Mouse (Mus musculus): ENCODE measurements around the gene Pcx. TPM values are rescaled to one million over a fixed set of nuclear protein-coding genes. Genes with fewer than 3 reads are reported as not detected.

Pcx gene
- polyA plus RNA-seq, 1 experiment: 4.0 TPM

- Histone ChIP-seq H3K4me3 (ENCODE audit: insufficient read depth, poor library complexity, severe bottlenecking) (no peak overlapping the region), H3K27me3 (ENCODE audit: control insufficient read depth, insufficient read depth, insufficient read length) (no peaks in the 10 kb centered on the region), H3ac (ENCODE audit: control insufficient read depth, insufficient read length, low read depth) (no peak overlapping the region), H3K79me3 (ENCODE audit: low read depth) (peaks cover 8% of the 10 kb centered on the region), H3K36me3 (ENCODE audit: control insufficient read depth, insufficient read depth) (peaks cover 11% of the 10 kb centered on the region), H3K79me2 (ENCODE audit: control insufficient read depth, insufficient read depth) (peaks cover 19% of the 10 kb centered on the region)
- no peak for TF ChIP-seq MYOD1 (IDR thresholded peaks at IDR 0.05; ENCODE audit: control insufficient read depth, insufficient read length, low read depth)
- no peak for TF ChIP-seq CEBPB (IDR thresholded peaks at IDR 0.05; ENCODE audit: low read depth)
- TF ChIP-seq CTCF (IDR thresholded peaks at IDR 0.05; ENCODE audit: control insufficient read depth, insufficient read depth, insufficient read length): no peak
- no peak for TF ChIP-seq FOSL1 (IDR thresholded peaks at IDR 0.05; ENCODE audit: insufficient read depth, low read length, poor library complexity, severe bottlenecking)
- no peak for TF ChIP-seq MYOG (IDR thresholded peaks at IDR 0.05; ENCODE audit: control insufficient read depth, extremely low read depth, insufficient read length)
- TF ChIP-seq MAX (IDR thresholded peaks at IDR 0.05): no peak
- no peak for TF ChIP-seq USF1 (IDR thresholded peaks at IDR 0.05; ENCODE audit: low read depth)
Observed at GRCm38 (mm10) chr19:4620721-4621120, 110.4 kb downstream of the Pcx start.

DNA sequence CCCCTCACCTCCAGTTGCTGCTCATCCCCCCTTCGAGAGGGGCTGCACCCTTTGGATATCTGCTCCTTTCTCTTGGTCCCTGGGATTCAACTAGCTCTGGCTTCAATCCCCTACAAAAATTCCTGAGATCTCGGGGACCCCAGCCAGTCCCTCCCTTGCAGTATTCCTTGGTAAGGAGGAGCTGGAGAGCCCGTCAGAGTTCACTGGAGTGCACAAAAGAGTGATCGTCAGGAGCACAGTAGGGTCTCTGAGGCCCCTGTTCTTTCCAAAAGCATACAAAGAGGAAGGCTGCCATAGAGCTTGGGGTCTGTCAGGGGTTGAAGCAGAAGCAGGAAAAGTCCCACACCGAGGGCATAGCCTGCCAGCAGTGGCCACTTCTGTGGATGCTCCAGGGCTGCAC lies 112.5 kb downstream of the Pcx start:
- no peak overlapping the region for H3ac ChIP-seq (ENCODE audit: control insufficient read depth, insufficient read length, low read depth)
- H3K79me3 ChIP-seq (ENCODE audit: low read depth): peaks cover 8% of the 10 kb centered on the region
- TF ChIP-seq MAX (IDR thresholded peaks at IDR 0.05): no peak
- TF ChIP-seq USF1 (IDR thresholded peaks at IDR 0.05; ENCODE audit: low read depth): no peak
- no peak for TF ChIP-seq MYOG (IDR thresholded peaks at IDR 0.05; ENCODE audit: control insufficient read depth, extremely low read depth, insufficient read length)
- TF ChIP-seq CEBPB (IDR thresholded peaks at IDR 0.05; ENCODE audit: low read depth): no peak
- TF ChIP-seq CTCF (IDR thresholded peaks at IDR 0.05; ENCODE audit: control insufficient read depth, insufficient read depth, insufficient read length): no peak
- no peak for TF ChIP-seq MYOD1 (IDR thresholded peaks at IDR 0.05; ENCODE audit: control insufficient read depth, insufficient read length, low read depth)
- no peak for TF ChIP-seq FOSL1 (IDR thresholded peaks at IDR 0.05; ENCODE audit: insufficient read depth, low read length, poor library complexity, severe bottlenecking)
- no peaks in the 10 kb centered on the region for H3K27me3 ChIP-seq (ENCODE audit: control insufficient read depth, insufficient read depth, insufficient read length)
- H3K4me3 ChIP-seq (ENCODE audit: insufficient read depth, poor library complexity, severe bottlenecking): no peak overlapping the region
- peaks cover 11% of the 10 kb centered on the region for H3K36me3 ChIP-seq (ENCODE audit: control insufficient read depth, insufficient read depth)
- H3K79me2 ChIP-seq (ENCODE audit: control insufficient read depth, insufficient read depth): peaks cover 19% of the 10 kb centered on the region

- no peak overlapping the region for H3ac ChIP-seq (ENCODE audit: control insufficient read depth, insufficient read length, low read depth)
- no peak overlapping the region for H3K4me3 ChIP-seq (ENCODE audit: insufficient read depth, poor library complexity, severe bottlenecking)
- H3K79me3 ChIP-seq (ENCODE audit: low read depth): peaks cover 8% of the 10 kb centered on the region
- H3K79me2 ChIP-seq (ENCODE audit: control insufficient read depth, insufficient read depth): peaks cover 19% of the 10 kb centered on the region
- H3K27me3 ChIP-seq (ENCODE audit: control insufficient read depth, insufficient read depth, insufficient read length): no peaks in the 10 kb centered on the region
- H3K36me3 ChIP-seq (ENCODE audit: control insufficient read depth, insufficient read depth): peaks cover 11% of the 10 kb centered on the region
- TF ChIP-seq USF1 (IDR thresholded peaks at IDR 0.05; ENCODE audit: low read depth) (no peak), MYOD1 (IDR thresholded peaks at IDR 0.05; ENCODE audit: control insufficient read depth, insufficient read length, low read depth) (no peak), FOSL1 (IDR thresholded peaks at IDR 0.05; ENCODE audit: insufficient read depth, low read length, poor library complexity, severe bottlenecking) (no peak), CEBPB (IDR thresholded peaks at IDR 0.05; ENCODE audit: low read depth) (no peak), CTCF (IDR thresholded peaks at IDR 0.05; ENCODE audit: control insufficient read depth, insufficient read depth, insufficient read length) (no peak), MYOG (IDR thresholded peaks at IDR 0.05; ENCODE audit: control insufficient read depth, extremely low read depth, insufficient read length) (no peak), MAX (IDR thresholded peaks at IDR 0.05) (no peak)
Observed at GRCm38 (mm10) chr19:4623419-4623818, 113.1 kb downstream of the Pcx start.

DNA sequence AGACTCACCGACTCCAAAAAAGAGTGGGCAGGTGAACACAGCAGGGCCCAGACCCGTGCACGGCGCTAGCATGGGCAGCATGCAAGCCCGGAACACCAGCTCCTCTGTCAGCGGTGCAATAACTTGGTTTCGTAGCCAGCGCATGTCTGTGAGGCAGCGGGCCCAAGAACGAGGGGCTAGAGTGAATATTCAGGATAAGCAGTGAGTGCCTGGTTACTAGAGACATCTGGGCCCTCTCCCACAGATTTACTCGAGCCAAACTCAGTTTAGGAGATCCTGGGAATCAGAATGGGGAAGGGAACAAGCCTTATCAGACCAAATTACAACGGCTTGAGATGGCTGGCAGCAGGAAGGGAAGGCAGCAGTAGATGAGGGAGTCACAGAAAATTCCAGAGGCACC lies 113.7 kb downstream of the Pcx start:
- Histone ChIP-seq H3ac (ENCODE audit: control insufficient read depth, insufficient read length, low read depth) (no peak overlapping the region), H3K79me2 (ENCODE audit: control insufficient read depth, insufficient read depth) (peaks cover 19% of the 10 kb centered on the region), H3K79me3 (ENCODE audit: low read depth) (peaks cover 8% of the 10 kb centered on the region), H3K4me3 (ENCODE audit: insufficient read depth, poor library complexity, severe bottlenecking) (no peak overlapping the region), H3K27me3 (ENCODE audit: control insufficient read depth, insufficient read depth, insufficient read length) (no peaks in the 10 kb centered on the region), H3K36me3 (ENCODE audit: control insufficient read depth, insufficient read depth) (peaks cover 11% of the 10 kb centered on the region)
- TF ChIP-seq CTCF (IDR thresholded peaks at IDR 0.05; ENCODE audit: control insufficient read depth, insufficient read depth, insufficient read length) (no peak), CEBPB (IDR thresholded peaks at IDR 0.05; ENCODE audit: low read depth) (no peak), MYOG (IDR thresholded peaks at IDR 0.05; ENCODE audit: control insufficient read depth, extremely low read depth, insufficient read length) (no peak), FOSL1 (IDR thresholded peaks at IDR 0.05; ENCODE audit: insufficient read depth, low read length, poor library complexity, severe bottlenecking) (no peak), MYOD1 (IDR thresholded peaks at IDR 0.05; ENCODE audit: control insufficient read depth, insufficient read length, low read depth) (no peak)

GRCm38 (mm10) chr19:4624406-4625178 lies 114.3 kb downstream of the Pcx start:
- peak overlapping the region; percentile 64 for H3K4me3 ChIP-seq (ENCODE audit: insufficient read depth, poor library complexity, severe bottlenecking)
- TF ChIP-seq USF1 (IDR thresholded peaks at IDR 0.05; ENCODE audit: low read depth) (no peak), MAX (IDR thresholded peaks at IDR 0.05) (no peak), CEBPB (IDR thresholded peaks at IDR 0.05; ENCODE audit: low read depth) (no peak), FOSL1 (IDR thresholded peaks at IDR 0.05; ENCODE audit: insufficient read depth, low read length, poor library complexity, severe bottlenecking) (no peak), CTCF (IDR thresholded peaks at IDR 0.05; ENCODE audit: control insufficient read depth, insufficient read depth, insufficient read length) (no peak), MYOD1 (IDR thresholded peaks at IDR 0.05; ENCODE audit: control insufficient read depth, insufficient read length, low read depth) (no peak), MYOG (IDR thresholded peaks at IDR 0.05; ENCODE audit: control insufficient read depth, extremely low read depth, insufficient read length) (no peak)
- H3K79me2 ChIP-seq (ENCODE audit: control insufficient read depth, insufficient read depth): peaks cover 19% of the 10 kb centered on the region
- peak overlapping the region; percentile 89 for H3ac ChIP-seq (ENCODE audit: control insufficient read depth, insufficient read length, low read depth)
- H3K27me3 ChIP-seq (ENCODE audit: control insufficient read depth, insufficient read depth, insufficient read length): no peaks in the 10 kb centered on the region
- peaks cover 11% of the 10 kb centered on the region for H3K36me3 ChIP-seq (ENCODE audit: control insufficient read depth, insufficient read depth)
- H3K79me3 ChIP-seq (ENCODE audit: low read depth): peaks cover 8% of the 10 kb centered on the region
